Mouse (Mus musculus): ENCODE results near the gene Vgll4.

Vgll4 gene

GRCm38 (mm10) chr6:114842131-114842530, 127.7 kb downstream of the Vgll4 start:
- no peak for DNase-seq (ENCODE audit: low spot score)

GRCm38 (mm10) chr6:114840012-114840411, 129.8 kb downstream of the Vgll4 start:
- no peak for DNase-seq (ENCODE audit: low spot score)

- no peak for DNase-seq (ENCODE audit: low spot score)
Measured at GRCm38 (mm10) chr6:114838872-114839271, 130.9 kb downstream of the Vgll4 start.

- no peak for DNase-seq (ENCODE audit: low spot score)
Measured at GRCm38 (mm10) chr6:114836433-114836832, 133.4 kb downstream of the Vgll4 start.

GRCm38 (mm10) chr6:114835752-114836151, 134.0 kb downstream of the Vgll4 start:
- no peak for DNase-seq (ENCODE audit: low spot score)

- DNase-seq (ENCODE audit: low spot score) = no peak
Measured at GRCm38 (mm10) chr6:114835344-114835743, 134.4 kb downstream of the Vgll4 start.

- DNase-seq (ENCODE audit: low spot score) = no peak
Measured at GRCm38 (mm10) chr6:114833791-114834346, 135.9 kb downstream of the Vgll4 start.

GRCm38 (mm10) chr6:114833058-114833685, 136.6 kb downstream of the Vgll4 start:
- no peak for DNase-seq (ENCODE audit: low spot score)

- no peak for DNase-seq (ENCODE audit: low spot score)
Measured at GRCm38 (mm10) chr6:114831807-114832206, 138.0 kb downstream of the Vgll4 start.

- DNase-seq (ENCODE audit: low spot score) = no peak
Measured at GRCm38 (mm10) chr6:114829660-114830438, 139.9 kb downstream of the Vgll4 start.

- no peak for DNase-seq (ENCODE audit: low spot score)
Measured at GRCm38 (mm10) chr6:114826889-114827288, 142.9 kb downstream of the Vgll4 start.

- DNase-seq (ENCODE audit: low spot score) = no peak
Measured at GRCm38 (mm10) chr6:114821646-114822045, 148.1 kb downstream of the Vgll4 start.

GRCm38 (mm10) chr6:114819971-114820481, 149.8 kb downstream of the Vgll4 start:
- DNase-seq (ENCODE audit: low spot score) = no peak

GRCm38 (mm10) chr6:114818471-114818870, 151.3 kb downstream of the Vgll4 start:
- no peak for DNase-seq (ENCODE audit: low spot score)

- no peak for DNase-seq (ENCODE audit: low spot score)
Measured at GRCm38 (mm10) chr6:114817948-114818347, 151.8 kb downstream of the Vgll4 start.

GRCm38 (mm10) chr6:114814882-114815650, 154.7 kb downstream of the Vgll4 start:
- peak; percentile 38 for DNase-seq (ENCODE audit: low spot score)

GRCm38 (mm10) chr6:114814199-114814881, 155.5 kb downstream of the Vgll4 start:
- DNase-seq (ENCODE audit: low spot score) = no peak

GRCm38 (mm10) chr6:114812779-114813178, 157.0 kb downstream of the Vgll4 start:
- DNase-seq (ENCODE audit: low spot score) = no peak

GRCm38 (mm10) chr6:114812322-114812721, 157.5 kb downstream of the Vgll4 start:
- DNase-seq (ENCODE audit: low spot score) = no peak

All from T-cell, adult 2 months (primary cell).